8 mouse cellular contexts compared by ENCODE assay signal in genomic region chr17:71486231-71486851, GRCm38 (mm10). TPM values are rescaled to one million over a fixed set of nuclear protein-coding genes. Genes with fewer than 3 reads are reported as not detected.
DNase-seq lines count a peak whose midpoint lies in the region; ATAC-seq and TF ChIP-seq lines count a peak whose summit lies in the region.

No protein-coding gene starts in this region.

- WGBS in embryonic facial prominence, embryonic 14.5 days: 28% methylated on average over 8 of the region's 8 CpGs
- WGBS in lung, embryonic 14.5 days: 21% methylated on average over 8 of the region's 8 CpGs

- no peak for ATAC-seq in embryonic facial prominence, embryonic 14.5 days (ENCODE audit: low read depth)
- no peak for ATAC-seq in lung, embryonic 14.5 days (ENCODE audit: insufficient read depth)
- no peak for ATAC-seq in cerebellum, adult (ENCODE audit: insufficient number of reproducible peaks, low FRiP score, low TSS enrichment)

- no peaks in the 10 kb centered on the region for H3K27me3 ChIP-seq in embryonic facial prominence, embryonic 14.5 days (replicated peaks; ENCODE audit: control insufficient read depth, insufficient read depth, low read length)
- no peaks in the 10 kb centered on the region for H3K27me3 ChIP-seq in lung, embryonic 14.5 days (ENCODE audit: insufficient read depth, low read length)

- no peaks in the 10 kb centered on the region for H3K9me3 ChIP-seq in embryonic facial prominence, embryonic 14.5 days (ENCODE audit: control insufficient read depth, low read length)
- no peaks in the 10 kb centered on the region for H3K9me3 ChIP-seq in lung, embryonic 14.5 days (ENCODE audit: low read depth, low read length)

- peak overlapping the region; percentile 29 for H3K4me2 ChIP-seq in embryonic facial prominence, embryonic 14.5 days (ENCODE audit: low read depth, low read length)
- peak overlapping the region; percentile 30 for H3K4me2 ChIP-seq in lung, embryonic 14.5 days

- DNase-seq in gastrocnemius, adult 18-20 months (ENCODE audit: low spot score): peak; percentile 11
- DNase-seq in gastrocnemius, adult 8-10 months (ENCODE audit: low spot score in 2 of 2): no peak
- no peak for DNase-seq in embryonic facial prominence, embryonic 14.5 days (ENCODE audit: low spot score)
- DNase-seq in kidney, adult 11 months: peak; percentile 28
- DNase-seq in lung, embryonic 14.5 days: peak; percentile 38
- DNase-seq in thymus, adult 18-20 months: peak; percentile 17 to 67
- no peak for DNase-seq in cerebellum, postnatal 10 days

- H3K27ac ChIP-seq in embryonic facial prominence, embryonic 14.5 days (replicated peaks; ENCODE audit: low read depth, low read length): peak overlapping the region; percentile 57
- peak overlapping the region; percentile 69 for H3K27ac ChIP-seq in lung, embryonic 14.5 days (ENCODE audit: low read depth)

- TF ChIP-seq CTCF in lung, embryonic 14.5 days (IDR thresholded peaks at IDR 0.05; ENCODE audit: low read depth): no peak

- H3K36me3 ChIP-seq in embryonic facial prominence, embryonic 14.5 days (ENCODE audit: control insufficient read depth, insufficient read depth, low read length): no peaks in the 10 kb centered on the region
- H3K36me3 ChIP-seq in lung, embryonic 14.5 days (ENCODE audit: insufficient read depth): no peaks in the 10 kb centered on the region

- H3K9ac ChIP-seq in embryonic facial prominence, embryonic 14.5 days (ENCODE audit: low read depth, low read length): no peak overlapping the region
- H3K9ac ChIP-seq in lung, embryonic 14.5 days: peak overlapping the region; percentile 26

- peak overlapping the region; percentile 0; the same call in 1 of the 2 replicates for H3K4me3 ChIP-seq in embryonic facial prominence, embryonic 14.5 days (ENCODE audit: low read depth, low read length)
- no peak overlapping the region for H3K4me3 ChIP-seq in lung, embryonic 14.5 days (ENCODE audit: low read depth, low read length)

- H3K4me1 ChIP-seq in embryonic facial prominence, embryonic 14.5 days (ENCODE audit: control insufficient read depth, insufficient read depth, low read length): peaks cover 7% of the 10 kb centered on the region; the same call in 1 of the 2 replicates
- peaks cover 4% of the 10 kb centered on the region; the same call in 1 of the 2 replicates for H3K4me1 ChIP-seq in lung, embryonic 14.5 days (ENCODE audit: insufficient read depth)

RNA-seq across cellular contexts. Expression of gene Smchd1, which starts 11.2 kb away (rescaled TPM):
- total RNA-seq in gastrocnemius, adult 18-20 months (2021): 1 to 10 TPM; 8.6 to 9.9 TPM
- 1 to 10 TPM; 6.9 to 9.0 (median 8.2) TPM for total RNA-seq in gastrocnemius, adult 8-10 months (2022)
- 74.4 and 83.8 TPM in 2 replicates for polyA plus RNA-seq in embryonic facial prominence, embryonic 14.5 days (2014; fragmentation: Nextera tagmentation; extraction: Ambion mirVana)
- 96.8 and 103 TPM in 2 replicates for polyA plus RNA-seq in lung, embryonic 14.5 days (2014; fragmentation: Nextera tagmentation; extraction: Ambion mirVana)

RNA-seq across cellular contexts. Expression of gene Gm4707, which starts 26.6 kb away (rescaled TPM):
- under 1 TPM; 0.57 to 0.71 TPM for total RNA-seq in gastrocnemius, adult 18-20 months (2021)
- total RNA-seq in gastrocnemius, adult 8-10 months (2022): 1 to 10 TPM in 1 of 4 experiments, under 1 TPM in 2, not detected in 1; 0.27 to 1.2 (median 0.86) TPM
- polyA plus RNA-seq in embryonic facial prominence, embryonic 14.5 days (2014; fragmentation: Nextera tagmentation; extraction: Ambion mirVana): 0.88 and 2.3 TPM in 2 replicates
- 3.9 and 6.0 TPM in 2 replicates for polyA plus RNA-seq in lung, embryonic 14.5 days (2014; fragmentation: Nextera tagmentation; extraction: Ambion mirVana)

RNA-seq across cellular contexts. Expression of gene Ndc80, which starts 40.3 kb away (rescaled TPM):
- under 1 TPM in 1 of 2 experiments, not detected in 1; 0.14 TPM for total RNA-seq in gastrocnemius, adult 18-20 months (2021)
- total RNA-seq in gastrocnemius, adult 8-10 months (2022): not detected
- 30.2 and 37.6 TPM in 2 replicates for polyA plus RNA-seq in embryonic facial prominence, embryonic 14.5 days (2014; fragmentation: Nextera tagmentation; extraction: Ambion mirVana)
- 56.9 and 59.2 TPM in 2 replicates for polyA plus RNA-seq in lung, embryonic 14.5 days (2014; fragmentation: Nextera tagmentation; extraction: Ambion mirVana)

Comparison
In these comparisons a context has a peak if more than half of its experiments do, and no peak if none do; other contexts are left out.
1. DNase-seq: peak in gastrocnemius, adult 18-20 months (single experiment), kidney, adult 11 months (single experiment), lung, embryonic 14.5 days (single experiment) and thymus, adult 18-20 months (2 of 2); none in gastrocnemius, adult 8-10 months (0 of 2), embryonic facial prominence, embryonic 14.5 days (single experiment) and cerebellum, postnatal 10 days (0 of 2).